Mouse (Mus musculus): ENCODE measurements at regions not wholly inside any gene's neighbourhood (a gene's known extent, or its start where the extent isn't known, plus 50 kb on each side); places are given as distances from the start of the nearest gene placed in this dataset.

GRCm38 (mm10) chr16:79534370-79534769 is 443.5 kb upstream of the Tmprss15 start:
- 66% methylated on average over 2 of the region's 2 CpGs for WGBS
- no peak overlapping the region for H3K4me2 ChIP-seq (ENCODE audit: low read depth)
- ATAC-seq (ENCODE audit: insufficient read depth, low FRiP score, low TSS enrichment), result no peak
- H3K27ac ChIP-seq (ENCODE audit: low read depth, low read length), result no peak overlapping the region
- H3K9me3 ChIP-seq (ENCODE audit: control insufficient read depth, low read length), result no peaks in the 10 kb centered on the region
- no peak overlapping the region for H3K9ac ChIP-seq (ENCODE audit: low read length)
- H3K4me1 ChIP-seq (ENCODE audit: control insufficient read depth, insufficient read depth, low read length), result no peaks in the 10 kb centered on the region
- H3K36me3 ChIP-seq (ENCODE audit: control insufficient read depth, insufficient read depth, low read length), result no peaks in the 10 kb centered on the region
- no peak overlapping the region for H3K4me3 ChIP-seq (ENCODE audit: low read depth, low read length)
- H3K27me3 ChIP-seq (ENCODE audit: control insufficient read depth, insufficient read depth, low read length), result no peaks in the 10 kb centered on the region
- DNase-seq (ENCODE audit: low spot score), result no peak

DNA sequence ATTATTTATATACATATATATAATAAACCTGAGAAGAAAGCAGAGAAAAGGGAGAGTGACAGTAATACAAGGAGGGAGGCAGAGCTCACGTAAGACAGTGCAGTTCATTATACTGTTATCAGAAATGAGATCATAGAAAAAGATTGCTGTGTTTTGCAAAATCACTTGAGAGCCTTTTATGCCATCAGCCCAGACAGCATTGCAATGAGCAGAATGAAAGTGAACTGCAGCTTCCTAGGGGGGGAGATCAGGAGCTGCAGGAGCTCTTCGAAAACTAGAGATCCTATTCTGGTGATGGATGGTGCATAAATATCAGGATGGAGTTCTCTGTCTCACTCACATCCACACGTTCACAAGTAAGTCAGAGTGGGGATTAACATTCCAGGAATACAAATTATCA is 401.6 kb upstream of the Tmprss15 start:
- no peak overlapping the region for H3K4me3 ChIP-seq (ENCODE audit: low read depth, low read length)
- H3K36me3 ChIP-seq (ENCODE audit: control insufficient read depth, insufficient read depth, low read length), result no peaks in the 10 kb centered on the region
- no peaks in the 10 kb centered on the region for H3K27me3 ChIP-seq (ENCODE audit: control insufficient read depth, insufficient read depth, low read length)
- no peak for DNase-seq (ENCODE audit: low spot score)
- no peak overlapping the region for H3K27ac ChIP-seq (ENCODE audit: low read depth, low read length)
- ATAC-seq (ENCODE audit: insufficient read depth, low FRiP score, low TSS enrichment), result no peak
- H3K4me2 ChIP-seq (ENCODE audit: low read depth), result no peak overlapping the region
- 66% methylated on average over 3 of the region's 3 CpGs for WGBS
- no peaks in the 10 kb centered on the region for H3K4me1 ChIP-seq (ENCODE audit: control insufficient read depth, insufficient read depth, low read length)
- H3K9me3 ChIP-seq (ENCODE audit: control insufficient read depth, low read length), result no peaks in the 10 kb centered on the region
- no peak overlapping the region for H3K9ac ChIP-seq (ENCODE audit: low read length)

DNA sequence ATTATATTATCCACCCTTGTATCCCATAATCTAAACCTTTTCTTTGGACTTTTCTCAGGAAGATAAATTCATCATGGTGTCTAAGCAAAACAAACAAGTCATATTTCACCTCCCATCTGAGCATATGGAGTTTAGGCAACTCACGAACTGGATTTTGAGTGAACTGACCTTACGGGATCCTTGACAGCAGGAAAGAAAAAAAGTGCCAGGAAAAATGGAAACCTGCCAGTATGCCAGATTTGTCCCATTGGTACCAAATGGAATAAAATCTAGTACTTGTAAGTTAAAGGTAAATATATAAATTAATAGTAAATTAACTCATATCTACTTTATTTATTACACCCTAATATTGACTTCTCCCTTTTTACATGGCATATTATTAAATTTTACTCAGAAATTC is 360.0 kb upstream of the Tmprss15 start:
- 54% methylated on average over 2 of the region's 2 CpGs for WGBS

DNA sequence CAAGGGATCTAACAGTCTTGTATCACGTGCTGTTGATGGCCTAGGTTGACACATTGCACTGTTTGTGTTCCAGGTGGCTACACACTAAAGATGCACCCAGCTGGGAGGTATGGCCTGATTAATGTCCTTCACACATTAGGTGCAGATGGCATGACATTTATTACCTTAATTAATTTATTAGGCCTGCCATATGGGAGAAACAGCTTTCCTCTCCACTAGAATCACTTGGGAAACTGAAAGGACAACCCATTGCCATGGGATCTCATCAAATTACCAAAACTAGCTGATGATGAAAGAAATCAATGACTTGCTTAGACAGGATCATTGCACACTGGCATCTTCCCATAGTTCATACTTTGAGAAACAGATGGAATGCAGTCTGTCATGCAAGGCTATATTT is 358.8 kb upstream of the Tmprss15 start:
- Histone ChIP-seq H3K9ac (ENCODE audit: low read length) (no peak overlapping the region), H3K36me3 (ENCODE audit: control insufficient read depth, insufficient read depth, low read length) (no peaks in the 10 kb centered on the region), H3K4me1 (ENCODE audit: control insufficient read depth, insufficient read depth, low read length) (no peaks in the 10 kb centered on the region), H3K4me3 (ENCODE audit: low read depth, low read length) (no peak overlapping the region), H3K9me3 (ENCODE audit: control insufficient read depth, low read length) (no peaks in the 10 kb centered on the region), H3K4me2 (ENCODE audit: low read depth) (no peak overlapping the region), H3K27ac (ENCODE audit: low read depth, low read length) (no peak overlapping the region), H3K27me3 (ENCODE audit: control insufficient read depth, insufficient read depth, low read length) (no peaks in the 10 kb centered on the region)
- DNase-seq (ENCODE audit: low spot score) (peak; percentile 25), ATAC-seq (ENCODE audit: insufficient read depth, low FRiP score, low TSS enrichment) (peak; percentile 92)
- WGBS, result 5% methylated on average over 1 of the region's 1 CpGs

More for the DNA sequence above, 360.0 kb upstream of the Tmprss15 start:
- no peak for DNase-seq (ENCODE audit: low spot score)
- Histone ChIP-seq H3K9ac (ENCODE audit: low read length) (no peak overlapping the region), H3K36me3 (ENCODE audit: control insufficient read depth, insufficient read depth, low read length) (no peaks in the 10 kb centered on the region), H3K4me3 (ENCODE audit: low read depth, low read length) (no peak overlapping the region), H3K4me2 (ENCODE audit: low read depth) (no peak overlapping the region), H3K27me3 (ENCODE audit: control insufficient read depth, insufficient read depth, low read length) (no peaks in the 10 kb centered on the region), H3K27ac (ENCODE audit: low read depth, low read length) (no peak overlapping the region), H3K4me1 (ENCODE audit: control insufficient read depth, insufficient read depth, low read length) (no peaks in the 10 kb centered on the region), H3K9me3 (ENCODE audit: control insufficient read depth, low read length) (no peaks in the 10 kb centered on the region)
- ATAC-seq (ENCODE audit: insufficient read depth, low FRiP score, low TSS enrichment), result no peak

DNA sequence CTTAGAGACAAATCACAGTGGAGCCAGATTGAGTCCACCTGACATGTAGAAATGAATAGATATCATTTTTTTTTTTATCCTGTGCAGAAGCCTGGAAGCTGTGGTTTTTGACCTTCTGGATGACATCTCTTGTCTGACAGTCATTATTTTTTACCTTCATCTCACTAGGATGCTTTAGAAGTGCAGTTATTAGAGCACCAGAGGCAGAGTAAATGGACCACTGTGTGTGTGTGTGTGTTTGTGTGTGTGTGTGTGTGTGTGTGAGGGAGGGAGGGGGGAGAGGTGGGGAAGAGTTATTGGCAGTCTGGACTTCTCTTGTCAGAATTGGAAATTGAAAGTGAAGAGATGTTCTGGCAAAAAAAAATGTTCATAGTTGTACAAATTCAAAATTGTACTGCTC is 316.5 kb upstream of the Tmprss15 start:
- no peaks in the 10 kb centered on the region for H3K36me3 ChIP-seq (ENCODE audit: control insufficient read depth, insufficient read depth, low read length)
- no peak overlapping the region for H3K27ac ChIP-seq (ENCODE audit: low read depth, low read length)
- H3K9ac ChIP-seq (ENCODE audit: low read length), result no peak overlapping the region
- H3K9me3 ChIP-seq (ENCODE audit: control insufficient read depth, low read length), result no peaks in the 10 kb centered on the region
- DNase-seq (ENCODE audit: low spot score) (no peak), ATAC-seq (ENCODE audit: insufficient read depth, low FRiP score, low TSS enrichment) (no peak)
- no peaks in the 10 kb centered on the region for H3K27me3 ChIP-seq (ENCODE audit: control insufficient read depth, insufficient read depth, low read length)
- no peak overlapping the region for H3K4me3 ChIP-seq (ENCODE audit: low read depth, low read length)
- no peaks in the 10 kb centered on the region for H3K4me1 ChIP-seq (ENCODE audit: control insufficient read depth, insufficient read depth, low read length)
- no peak overlapping the region for H3K4me2 ChIP-seq (ENCODE audit: low read depth)

DNA sequence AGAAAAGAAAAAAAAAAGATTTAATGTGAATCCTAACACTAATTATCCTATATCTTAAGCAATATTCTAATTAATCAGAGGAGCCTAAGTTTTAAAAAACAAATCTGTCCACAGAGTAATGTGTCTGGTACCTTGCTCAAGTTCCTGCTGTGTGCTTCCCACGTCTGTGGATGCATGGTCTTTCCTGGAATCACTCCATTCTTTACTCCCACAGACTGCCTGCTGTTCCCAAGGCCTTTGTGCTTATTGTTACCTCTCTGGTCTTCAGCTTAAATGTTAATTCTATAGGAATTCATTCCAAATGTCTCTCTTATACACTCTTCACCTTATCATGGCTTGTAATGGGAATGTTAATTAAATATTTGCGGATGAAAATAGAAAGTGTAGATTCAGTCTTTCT is 315.3 kb upstream of the Tmprss15 start:
- WGBS, result 51% methylated on average over 2 of the region's 2 CpGs
- no peaks in the 10 kb centered on the region for H3K27me3 ChIP-seq (ENCODE audit: control insufficient read depth, insufficient read depth, low read length)
- no peak overlapping the region for H3K9ac ChIP-seq (ENCODE audit: low read length)
- H3K4me1 ChIP-seq (ENCODE audit: control insufficient read depth, insufficient read depth, low read length), result no peaks in the 10 kb centered on the region
- no peak overlapping the region for H3K27ac ChIP-seq (ENCODE audit: low read depth, low read length)
- H3K4me3 ChIP-seq (ENCODE audit: low read depth, low read length), result no peak overlapping the region
- DNase-seq (ENCODE audit: low spot score) (no peak), ATAC-seq (ENCODE audit: insufficient read depth, low FRiP score, low TSS enrichment) (no peak)
- no peaks in the 10 kb centered on the region for H3K36me3 ChIP-seq (ENCODE audit: control insufficient read depth, insufficient read depth, low read length)
- no peaks in the 10 kb centered on the region for H3K9me3 ChIP-seq (ENCODE audit: control insufficient read depth, low read length)
- H3K4me2 ChIP-seq (ENCODE audit: low read depth), result no peak overlapping the region

DNA sequence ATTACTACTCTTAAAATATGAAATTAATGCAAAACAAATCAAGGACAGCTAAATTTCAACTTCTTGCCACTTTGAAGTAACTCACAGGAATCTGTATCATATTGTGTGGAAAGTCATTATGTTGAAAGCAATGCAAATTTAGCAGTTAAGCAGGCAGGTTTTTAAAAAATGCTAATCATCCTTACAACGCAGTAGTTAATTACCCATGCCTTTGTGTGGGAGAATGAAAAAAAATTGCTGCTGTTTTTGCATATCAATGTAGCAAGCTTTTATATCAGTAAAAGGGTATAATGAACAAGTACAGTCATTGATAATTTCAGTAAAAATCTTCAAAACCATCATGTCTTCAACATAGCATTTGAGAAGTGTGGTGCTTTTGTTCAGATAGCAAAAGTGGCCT is 313.2 kb upstream of the Tmprss15 start:
- Histone ChIP-seq H3K27ac (ENCODE audit: low read depth, low read length) (no peak overlapping the region), H3K4me1 (ENCODE audit: control insufficient read depth, insufficient read depth, low read length) (no peaks in the 10 kb centered on the region), H3K9ac (ENCODE audit: low read length) (no peak overlapping the region), H3K4me2 (ENCODE audit: low read depth) (no peak overlapping the region), H3K4me3 (ENCODE audit: low read depth, low read length) (no peak overlapping the region), H3K27me3 (ENCODE audit: control insufficient read depth, insufficient read depth, low read length) (no peaks in the 10 kb centered on the region), H3K9me3 (ENCODE audit: control insufficient read depth, low read length) (no peaks in the 10 kb centered on the region), H3K36me3 (ENCODE audit: control insufficient read depth, insufficient read depth, low read length) (no peaks in the 10 kb centered on the region)
- DNase-seq (ENCODE audit: low spot score) (no peak), ATAC-seq (ENCODE audit: insufficient read depth, low FRiP score, low TSS enrichment) (no peak)
- WGBS, result 79% methylated on average over 1 of the region's 1 CpGs

- H3K4me1 ChIP-seq (ENCODE audit: control insufficient read depth, insufficient read depth, low read length), result no peaks in the 10 kb centered on the region
- H3K27me3 ChIP-seq (ENCODE audit: control insufficient read depth, insufficient read depth, low read length), result no peaks in the 10 kb centered on the region
- 92% methylated on average over 3 of the region's 3 CpGs for WGBS
- no peak overlapping the region for H3K4me2 ChIP-seq (ENCODE audit: low read depth)
- DNase-seq (ENCODE audit: low spot score) (no peak), ATAC-seq (ENCODE audit: insufficient read depth, low FRiP score, low TSS enrichment) (no peak)
- no peak overlapping the region for H3K27ac ChIP-seq (ENCODE audit: low read depth, low read length)
- no peak overlapping the region for H3K4me3 ChIP-seq (ENCODE audit: low read depth, low read length)
- no peaks in the 10 kb centered on the region for H3K9me3 ChIP-seq (ENCODE audit: control insufficient read depth, low read length)
- H3K36me3 ChIP-seq (ENCODE audit: control insufficient read depth, insufficient read depth, low read length), result no peaks in the 10 kb centered on the region
- H3K9ac ChIP-seq (ENCODE audit: low read length), result no peak overlapping the region
Measured at GRCm38 (mm10) chr16:79400100-79400499, 309.2 kb upstream of the Tmprss15 start.

- 85% methylated on average over 2 of the region's 2 CpGs for WGBS
- Histone ChIP-seq H3K4me1 (ENCODE audit: control insufficient read depth, insufficient read depth, low read length) (no peaks in the 10 kb centered on the region), H3K4me2 (ENCODE audit: low read depth) (no peak overlapping the region), H3K36me3 (ENCODE audit: control insufficient read depth, insufficient read depth, low read length) (no peaks in the 10 kb centered on the region), H3K9me3 (ENCODE audit: control insufficient read depth, low read length) (no peaks in the 10 kb centered on the region), H3K27me3 (ENCODE audit: control insufficient read depth, insufficient read depth, low read length) (no peaks in the 10 kb centered on the region), H3K9ac (ENCODE audit: low read length) (no peak overlapping the region), H3K27ac (ENCODE audit: low read depth, low read length) (no peak overlapping the region), H3K4me3 (ENCODE audit: low read depth, low read length) (no peak overlapping the region)
- ATAC-seq (ENCODE audit: insufficient read depth, low FRiP score, low TSS enrichment), result no peak
- no peak for DNase-seq (ENCODE audit: low spot score)
Measured at GRCm38 (mm10) chr16:79398476-79398875, 307.6 kb upstream of the Tmprss15 start.
